Mouse (Mus musculus): ENCODE measurements at regions not wholly inside any gene's neighbourhood (a gene's known extent, or its start where the extent isn't known, plus 50 kb on each side); places are given as distances from the start of the nearest gene placed in this dataset.

- TF ChIP-seq POLR2A (IDR thresholded peaks at IDR 0.05; ENCODE audit: borderline replicate concordance, low read depth, low read length) (no peak), CTCF (IDR thresholded peaks at IDR 0.05; ENCODE audit: low read depth, low read length) (no peak)
Observed at GRCm38 (mm10) chr6:117772396-117772795, 68.6 kb upstream of the Zfp637 start.
